Mouse (Mus musculus) right cerebral cortex, postnatal 25 days (tissue): Measurements from ENCODE around the gene Lats1.

Source experiments
- DNase-seq: peaks from one replicate; pipeline ENCODE4 v3.0.0; 2022

The Lats1 gene

GRCm38 (mm10) chr10:7680731-7681301, at the start of gene Lats1, which contains the start of gene Pcmt1:
Gene Lats1 (plus strand): TSS chr10:7681214.
Gene Pcmt1 (minus strand): TSS chr10:7681136.
- peak; percentile 90 for DNase-seq

- DNase-seq: no peak
Measured at GRCm38 (mm10) chr10:7640366-7640765, 40.6 kb upstream of the Lats1 start.

GRCm38 (mm10) chr10:7645911-7646310, 35.1 kb upstream of the Lats1 start:
- DNase-seq: no peak

- DNase-seq: no peak
Measured at GRCm38 (mm10) chr10:7649059-7649458, 32.0 kb upstream of the Lats1 start.

- no peak for DNase-seq
Measured at GRCm38 (mm10) chr10:7651057-7651456, 30.0 kb upstream of the Lats1 start.

GRCm38 (mm10) chr10:7662471-7663141, 18.4 kb upstream of the Lats1 start:
- DNase-seq: no peak

GRCm38 (mm10) chr10:7663159-7664026, 17.6 kb upstream of the Lats1 start:
- DNase-seq: peak; percentile 94

GRCm38 (mm10) chr10:7664027-7664526, 16.9 kb upstream of the Lats1 start:
- DNase-seq: no peak

GRCm38 (mm10) chr10:7664889-7665288, 16.1 kb upstream of the Lats1 start:
- DNase-seq: no peak

- peak; percentile 90 for DNase-seq
Measured at GRCm38 (mm10) chr10:7667342-7667802, 13.6 kb upstream of the Lats1 start, which contains the start of gene Nup43. Gene Nup43 (plus strand): TSS chr10:7667503.

GRCm38 (mm10) chr10:7673673-7674072, 7.3 kb upstream of the Lats1 start:
- DNase-seq: no peak

- DNase-seq: peak; percentile 56
Measured at GRCm38 (mm10) chr10:7681343-7682025, 470 bp downstream of the Lats1 start.

GRCm38 (mm10) chr10:7682249-7682648, 1.2 kb downstream of the Lats1 start:
- DNase-seq: no peak

GRCm38 (mm10) chr10:7686902-7687301, 5.9 kb downstream of the Lats1 start:
- DNase-seq: no peak

- DNase-seq: no peak
Measured at GRCm38 (mm10) chr10:7695286-7695685, 14.3 kb downstream of the Lats1 start.

- DNase-seq: no peak
Measured at GRCm38 (mm10) chr10:7700120-7700519, 19.1 kb downstream of the Lats1 start.

- DNase-seq: no peak
Measured at GRCm38 (mm10) chr10:7702586-7702985, 21.6 kb downstream of the Lats1 start.

GRCm38 (mm10) chr10:7710121-7710520, 29.1 kb downstream of the Lats1 start:
- no peak for DNase-seq

- no peak for DNase-seq
Measured at GRCm38 (mm10) chr10:7712506-7712905, 31.5 kb downstream of the Lats1 start.

- DNase-seq: no peak
Measured at GRCm38 (mm10) chr10:7715056-7715455, 34.0 kb downstream of the Lats1 start.

- DNase-seq: peak; percentile 92
Measured at GRCm38 (mm10) chr10:7725751-7726500, 44.9 kb downstream of the Lats1 start, which contains the start of gene Katna1. Gene Katna1 (plus strand): TSS chr10:7726000.

GRCm38 (mm10) chr10:7726501-7726812, 45.4 kb downstream of the Lats1 start:
- no peak for DNase-seq
